Mouse (Mus musculus): ENCODE data around the gene Itga5. TPM values are rescaled to one million over a fixed set of nuclear protein-coding genes. Genes with fewer than 3 reads are reported as not detected.

The Itga5 gene
- polyA plus RNA-seq, 1 experiment from 2014 or later = 6.3 TPM

- Histone ChIP-seq H3K9me3 (ENCODE audit: control insufficient read depth, low read length) (no peaks in the 10 kb centered on the region), H3K4me1 (ENCODE audit: control insufficient read depth, insufficient read depth, low read depth, low read length) (peaks cover 27% of the 10 kb centered on the region), H3K27ac (ENCODE audit: low read depth, low read length) (no peak overlapping the region), H3K4me2 (ENCODE audit: low read length) (no peak overlapping the region), H3K9ac (ENCODE audit: low read depth, low read length) (no peak overlapping the region), H3K36me3 (ENCODE audit: control insufficient read depth, insufficient read depth, low read length) (no peaks in the 10 kb centered on the region), H3K4me3 (ENCODE audit: low read length) (no peak overlapping the region), H3K27me3 (replicated peaks; ENCODE audit: control insufficient read depth, insufficient read depth, low read length) (no peaks in the 10 kb centered on the region; the same call in 1 of the 2 replicates)
- 22% methylated on average over 11 of the region's 11 CpGs for WGBS
- ATAC-seq = no peak
Observed at GRCm38 (mm10) chr15:103336996-103337667, 29.4 kb downstream of the Itga5 start.

GRCm38 (mm10) chr15:103335488-103336235 lies 30.9 kb downstream of the Itga5 start:
- Histone ChIP-seq H3K4me2 (ENCODE audit: low read length) (no peak overlapping the region), H3K4me3 (ENCODE audit: low read length) (no peak overlapping the region), H3K36me3 (ENCODE audit: control insufficient read depth, insufficient read depth, low read length) (no peaks in the 10 kb centered on the region), H3K9ac (ENCODE audit: low read depth, low read length) (peak overlapping the region; percentile 31), H3K27ac (ENCODE audit: low read depth, low read length) (peak overlapping the region; percentile 11; the same call in 1 of the 2 replicates), H3K9me3 (ENCODE audit: control insufficient read depth, low read length) (no peaks in the 10 kb centered on the region), H3K4me1 (ENCODE audit: control insufficient read depth, insufficient read depth, low read depth, low read length) (peaks cover 21% of the 10 kb centered on the region), H3K27me3 (replicated peaks; ENCODE audit: control insufficient read depth, insufficient read depth, low read length) (no peaks in the 10 kb centered on the region; the same call in 1 of the 2 replicates)
- ATAC-seq = no peak
- WGBS = 27% methylated on average over 7 of the region's 7 CpGs

GRCm38 (mm10) chr15:103335040-103335439 lies 31.5 kb downstream of the Itga5 start:
- H3K4me1 ChIP-seq (ENCODE audit: control insufficient read depth, insufficient read depth, low read depth, low read length) = peaks cover 17% of the 10 kb centered on the region
- ATAC-seq = no peak
- H3K9ac ChIP-seq (ENCODE audit: low read depth, low read length) = no peak overlapping the region

GRCm38 (mm10) chr15:103334194-103334593 lies 32.4 kb downstream of the Itga5 start:
- WGBS = 7% methylated on average over 2 of the region's 2 CpGs
- no peak for ATAC-seq
- H3K4me2 ChIP-seq (ENCODE audit: low read length) = no peak overlapping the region
- no peak overlapping the region for H3K9ac ChIP-seq (ENCODE audit: low read depth, low read length)
- H3K27ac ChIP-seq (ENCODE audit: low read depth, low read length) = no peak overlapping the region
- no peaks in the 10 kb centered on the region for H3K36me3 ChIP-seq (ENCODE audit: control insufficient read depth, insufficient read depth, low read length)
- no peak overlapping the region for H3K4me3 ChIP-seq (ENCODE audit: low read length)
- no peaks in the 10 kb centered on the region for H3K9me3 ChIP-seq (ENCODE audit: control insufficient read depth, low read length)
- peaks cover 16% of the 10 kb centered on the region for H3K4me1 ChIP-seq (ENCODE audit: control insufficient read depth, insufficient read depth, low read depth, low read length)
- H3K27me3 ChIP-seq (replicated peaks; ENCODE audit: control insufficient read depth, insufficient read depth, low read length) = no peaks in the 10 kb centered on the region; the same call in 1 of the 2 replicates

More at GRCm38 (mm10) chr15:103335040-103335439, 31.5 kb downstream of the Itga5 start:
- no peaks in the 10 kb centered on the region for H3K9me3 ChIP-seq (ENCODE audit: control insufficient read depth, low read length)
- H3K27me3 ChIP-seq (replicated peaks; ENCODE audit: control insufficient read depth, insufficient read depth, low read length) = no peaks in the 10 kb centered on the region; the same call in 1 of the 2 replicates
- H3K27ac ChIP-seq (ENCODE audit: low read depth, low read length) = no peak overlapping the region
- H3K4me2 ChIP-seq (ENCODE audit: low read length) = no peak overlapping the region
- H3K36me3 ChIP-seq (ENCODE audit: control insufficient read depth, insufficient read depth, low read length) = no peaks in the 10 kb centered on the region
- H3K4me3 ChIP-seq (ENCODE audit: low read length) = no peak overlapping the region
- WGBS = 51% methylated on average over 3 of the region's 3 CpGs

DNA sequence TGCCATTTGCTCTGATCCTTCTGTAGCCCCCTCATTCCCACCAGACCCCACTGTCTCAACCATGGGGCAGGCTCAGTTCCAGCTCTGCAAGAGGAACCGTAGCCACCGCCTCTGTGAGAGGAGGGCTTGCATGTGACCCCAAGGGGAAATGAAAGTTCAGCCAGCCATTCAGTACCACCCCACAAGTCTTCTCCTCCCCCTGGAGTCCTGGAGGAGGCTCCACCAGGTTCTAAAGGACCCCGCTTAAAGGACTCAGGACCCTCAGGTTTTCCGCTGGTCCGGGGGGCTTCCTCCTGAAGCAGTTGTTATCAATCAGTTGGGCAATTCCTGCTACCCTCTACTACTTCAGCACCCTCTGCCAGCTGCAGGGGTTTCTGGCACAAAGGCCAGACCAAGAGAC lies 32.8 kb downstream of the Itga5 start:
- Histone ChIP-seq H3K36me3 (ENCODE audit: control insufficient read depth, insufficient read depth, low read length) (no peaks in the 10 kb centered on the region), H3K4me2 (ENCODE audit: low read length) (no peak overlapping the region), H3K4me3 (ENCODE audit: low read length) (no peak overlapping the region), H3K9ac (ENCODE audit: low read depth, low read length) (no peak overlapping the region), H3K4me1 (ENCODE audit: control insufficient read depth, insufficient read depth, low read depth, low read length) (peaks cover 16% of the 10 kb centered on the region), H3K9me3 (ENCODE audit: control insufficient read depth, low read length) (no peaks in the 10 kb centered on the region), H3K27ac (ENCODE audit: low read depth, low read length) (no peak overlapping the region), H3K27me3 (replicated peaks; ENCODE audit: control insufficient read depth, insufficient read depth, low read length) (no peaks in the 10 kb centered on the region; the same call in 1 of the 2 replicates)
- 52% methylated on average over 5 of the region's 5 CpGs for WGBS
- ATAC-seq = no peak

DNA sequence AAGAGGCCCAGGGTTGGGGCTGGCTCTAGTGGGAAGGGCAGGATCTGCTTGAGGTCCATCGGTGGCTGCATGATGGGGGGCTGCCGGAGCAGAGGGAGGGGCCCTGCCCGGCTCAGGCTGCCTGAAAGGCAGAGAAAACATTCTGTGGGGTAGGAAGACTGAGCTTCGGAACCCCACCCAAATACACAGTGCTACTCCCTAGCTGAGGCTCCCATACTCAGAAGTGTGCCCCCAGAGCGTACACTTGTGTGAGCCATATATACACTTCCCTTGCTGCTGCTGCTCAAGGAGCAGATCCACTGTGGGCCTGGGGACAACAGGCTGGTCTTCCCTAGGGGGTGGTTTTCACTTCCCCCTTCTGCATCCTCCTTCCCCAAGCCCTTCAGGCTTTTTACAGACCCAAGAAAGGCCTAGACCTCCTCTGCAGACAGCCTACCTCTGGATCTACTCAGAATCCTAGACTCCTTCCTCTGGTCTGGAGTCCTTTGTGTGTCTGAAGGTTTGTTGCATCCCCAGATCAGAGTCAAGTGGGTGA lies 33.4 kb downstream of the Itga5 start:
- Histone ChIP-seq H3K27me3 (replicated peaks; ENCODE audit: control insufficient read depth, insufficient read depth, low read length) (no peaks in the 10 kb centered on the region; the same call in 1 of the 2 replicates), H3K27ac (ENCODE audit: low read depth, low read length) (no peak overlapping the region), H3K9ac (ENCODE audit: low read depth, low read length) (peak overlapping the region; percentile 13; the same call in 1 of the 2 replicates), H3K4me2 (ENCODE audit: low read length) (no peak overlapping the region), H3K4me3 (ENCODE audit: low read length) (no peak overlapping the region), H3K9me3 (ENCODE audit: control insufficient read depth, low read length) (no peaks in the 10 kb centered on the region), H3K4me1 (ENCODE audit: control insufficient read depth, insufficient read depth, low read depth, low read length) (peaks cover 13% of the 10 kb centered on the region), H3K36me3 (ENCODE audit: control insufficient read depth, insufficient read depth, low read length) (no peaks in the 10 kb centered on the region)
- 52% methylated on average over 5 of the region's 5 CpGs for WGBS
- no peak for ATAC-seq

- Histone ChIP-seq H3K4me2 (ENCODE audit: low read length) (peak overlapping the region; percentile 93), H3K36me3 (ENCODE audit: control insufficient read depth, insufficient read depth, low read length) (peaks cover 2% of the 10 kb centered on the region; the same call in 1 of the 2 replicates), H3K9me3 (ENCODE audit: control insufficient read depth, low read length) (no peaks in the 10 kb centered on the region), H3K4me1 (ENCODE audit: control insufficient read depth, insufficient read depth, low read depth, low read length) (peaks cover 26% of the 10 kb centered on the region), H3K4me3 (ENCODE audit: low read length) (peak overlapping the region; percentile 82), H3K9ac (ENCODE audit: low read depth, low read length) (peak overlapping the region; percentile 94), H3K27ac (ENCODE audit: low read depth, low read length) (peak overlapping the region; percentile 87), H3K27me3 (replicated peaks; ENCODE audit: control insufficient read depth, insufficient read depth, low read length) (no peaks in the 10 kb centered on the region)
- WGBS = 2% methylated on average over 30 of the region's 40 CpGs
- peak; percentile 97 for ATAC-seq
Observed at GRCm38 (mm10) chr15:103323455-103324247, 42.9 kb downstream of the Itga5 start.

- no peaks in the 10 kb centered on the region for H3K27me3 ChIP-seq (replicated peaks; ENCODE audit: control insufficient read depth, insufficient read depth, low read length)
- peak overlapping the region; percentile 93 for H3K4me2 ChIP-seq (ENCODE audit: low read length)
- peak overlapping the region; percentile 82 for H3K4me3 ChIP-seq (ENCODE audit: low read length)
- H3K4me1 ChIP-seq (ENCODE audit: control insufficient read depth, insufficient read depth, low read depth, low read length) = peaks cover 26% of the 10 kb centered on the region
- peak overlapping the region; percentile 94 for H3K9ac ChIP-seq (ENCODE audit: low read depth, low read length)
- WGBS = under 1% methylated on average over 17 of the region's 26 CpGs
- no peaks in the 10 kb centered on the region for H3K9me3 ChIP-seq (ENCODE audit: control insufficient read depth, low read length)
- H3K27ac ChIP-seq (ENCODE audit: low read depth, low read length) = peak overlapping the region; percentile 87
- peak; percentile 80 for ATAC-seq
- peaks cover 3% of the 10 kb centered on the region; the same call in 1 of the 2 replicates for H3K36me3 ChIP-seq (ENCODE audit: control insufficient read depth, insufficient read depth, low read length)
Observed at GRCm38 (mm10) chr15:103323070-103323454, 43.5 kb downstream of the Itga5 start.

Data from hindbrain, embryonic 16.5 days (tissue).